Mouse (Mus musculus): ENCODE data around the gene Il17c. TPM values are rescaled to one million over a fixed set of nuclear protein-coding genes. Genes with fewer than 3 reads are reported as not detected.

The Il17c gene
- polyA plus RNA-seq, 1 experiment, result not detected

- H3K4me1 ChIP-seq (ENCODE audit: control insufficient read depth), result peaks cover 28% of the 10 kb centered on the region
- H3K9me3 ChIP-seq (ENCODE audit: control insufficient read depth, low read length), result peaks cover 9% of the 10 kb centered on the region
- H3K4me3 ChIP-seq (replicated peaks), result no peak overlapping the region
- peaks cover 20% of the 10 kb centered on the region for H3K27me3 ChIP-seq (ENCODE audit: control insufficient read depth)
- TF ChIP-seq GATA1 (IDR thresholded peaks at IDR 0.05; ENCODE audit: low read length) (no peak), TAL1 (IDR thresholded peaks at IDR 0.05; ENCODE audit: low read length) (no peak)
- H3K36me3 ChIP-seq (ENCODE audit: control insufficient read depth), result peaks cover 43% of the 10 kb centered on the region
Observed at GRCm38 (mm10) chr8:122436146-122436545, 14.3 kb downstream of the Il17c start.

GRCm38 (mm10) chr8:122436586-122437125 lies 14.8 kb downstream of the Il17c start:
- Histone ChIP-seq H3K27me3 (ENCODE audit: control insufficient read depth) (peaks cover 18% of the 10 kb centered on the region), H3K9me3 (ENCODE audit: control insufficient read depth, low read length) (peaks cover 9% of the 10 kb centered on the region), H3K4me3 (replicated peaks) (no peak overlapping the region), H3K4me1 (ENCODE audit: control insufficient read depth) (peaks cover 28% of the 10 kb centered on the region), H3K36me3 (ENCODE audit: control insufficient read depth) (peaks cover 43% of the 10 kb centered on the region)
- TF ChIP-seq GATA1 (IDR thresholded peaks at IDR 0.05; ENCODE audit: low read length), result no peak
- TF ChIP-seq TAL1 (IDR thresholded peaks at IDR 0.05; ENCODE audit: low read length), result no peak

GRCm38 (mm10) chr8:122437708-122438331 lies 16.0 kb downstream of the Il17c start:
- peaks cover 9% of the 10 kb centered on the region for H3K9me3 ChIP-seq (ENCODE audit: control insufficient read depth, low read length)
- no peak for TF ChIP-seq GATA1 (IDR thresholded peaks at IDR 0.05; ENCODE audit: low read length)
- no peak for TF ChIP-seq TAL1 (IDR thresholded peaks at IDR 0.05; ENCODE audit: low read length)
- H3K4me1 ChIP-seq (ENCODE audit: control insufficient read depth), result peaks cover 23% of the 10 kb centered on the region
- no peak overlapping the region for H3K4me3 ChIP-seq (replicated peaks)
- H3K27me3 ChIP-seq (ENCODE audit: control insufficient read depth), result peaks cover 7% of the 10 kb centered on the region
- H3K36me3 ChIP-seq (ENCODE audit: control insufficient read depth), result peaks cover 43% of the 10 kb centered on the region

- H3K27me3 ChIP-seq (ENCODE audit: control insufficient read depth), result 0 out of 2 replicates have a peak, but pooled peaks cover 2% of the 10 kb centered on the region
- H3K36me3 ChIP-seq (ENCODE audit: control insufficient read depth), result peaks cover 38% of the 10 kb centered on the region
- peaks cover 26% of the 10 kb centered on the region for H3K4me1 ChIP-seq (ENCODE audit: control insufficient read depth)
- TF ChIP-seq TAL1 (IDR thresholded peaks at IDR 0.05; ENCODE audit: low read length) (no peak), GATA1 (IDR thresholded peaks at IDR 0.05; ENCODE audit: low read length) (no peak)
- H3K4me3 ChIP-seq (replicated peaks), result no peak overlapping the region
- H3K9me3 ChIP-seq (ENCODE audit: control insufficient read depth, low read length), result peaks cover 9% of the 10 kb centered on the region
Observed at GRCm38 (mm10) chr8:122439336-122439735, 17.5 kb downstream of the Il17c start.

- H3K36me3 ChIP-seq (ENCODE audit: control insufficient read depth), result peaks cover 30% of the 10 kb centered on the region
- no peak for TF ChIP-seq TAL1 (IDR thresholded peaks at IDR 0.05; ENCODE audit: low read length)
- no peak for TF ChIP-seq GATA1 (IDR thresholded peaks at IDR 0.05; ENCODE audit: low read length)
- H3K27me3 ChIP-seq (ENCODE audit: control insufficient read depth), result peaks cover 2% of the 10 kb centered on the region; the same call in 1 of the 2 replicates
- H3K9me3 ChIP-seq (ENCODE audit: control insufficient read depth, low read length), result peaks cover 4% of the 10 kb centered on the region
- no peak overlapping the region for H3K4me3 ChIP-seq (replicated peaks)
- peaks cover 38% of the 10 kb centered on the region for H3K4me1 ChIP-seq (ENCODE audit: control insufficient read depth)
Observed at GRCm38 (mm10) chr8:122441326-122441725, 19.5 kb downstream of the Il17c start.

GRCm38 (mm10) chr8:122442356-122442755 lies 20.5 kb downstream of the Il17c start:
- Histone ChIP-seq H3K27me3 (ENCODE audit: control insufficient read depth) (peaks cover 7% of the 10 kb centered on the region), H3K9me3 (ENCODE audit: control insufficient read depth, low read length) (peaks cover 4% of the 10 kb centered on the region), H3K4me3 (replicated peaks) (peak overlapping the region; percentile 71), H3K36me3 (ENCODE audit: control insufficient read depth) (peaks cover 22% of the 10 kb centered on the region), H3K4me1 (ENCODE audit: control insufficient read depth) (peaks cover 36% of the 10 kb centered on the region)
- no peak for TF ChIP-seq TAL1 (IDR thresholded peaks at IDR 0.05; ENCODE audit: low read length)
- no peak for TF ChIP-seq GATA1 (IDR thresholded peaks at IDR 0.05; ENCODE audit: low read length)

GRCm38 (mm10) chr8:122442781-122443180 lies 21.0 kb downstream of the Il17c start:
- peak overlapping the region; percentile 71 for H3K4me3 ChIP-seq (replicated peaks)
- H3K4me1 ChIP-seq (ENCODE audit: control insufficient read depth), result peaks cover 36% of the 10 kb centered on the region

GRCm38 (mm10) chr8:122443262-122444006 lies 21.6 kb downstream of the Il17c start, which contains the start of gene Mvd:
Gene Mvd (minus strand): TSS chr8:122443422.
- peaks cover 4% of the 10 kb centered on the region for H3K9me3 ChIP-seq (ENCODE audit: control insufficient read depth, low read length)
- H3K27me3 ChIP-seq (ENCODE audit: control insufficient read depth), result peaks cover 9% of the 10 kb centered on the region
- H3K4me3 ChIP-seq (replicated peaks), result peak within 1 kb of the TSS; percentile 71
- H3K36me3 ChIP-seq (ENCODE audit: control insufficient read depth), result peaks cover 15% of the 10 kb centered on the region
- TF ChIP-seq GATA1 (IDR thresholded peaks at IDR 0.05; ENCODE audit: low read length) (no peak), TAL1 (IDR thresholded peaks at IDR 0.05; ENCODE audit: low read length) (no peak)
- H3K4me1 ChIP-seq (ENCODE audit: control insufficient read depth), result peaks cover 34% of the 10 kb centered on the region

More at GRCm38 (mm10) chr8:122442781-122443180, 21.0 kb downstream of the Il17c start:
- Histone ChIP-seq H3K9me3 (ENCODE audit: control insufficient read depth, low read length) (peaks cover 4% of the 10 kb centered on the region), H3K27me3 (ENCODE audit: control insufficient read depth) (peaks cover 9% of the 10 kb centered on the region), H3K36me3 (ENCODE audit: control insufficient read depth) (peaks cover 19% of the 10 kb centered on the region)
- TF ChIP-seq TAL1 (IDR thresholded peaks at IDR 0.05; ENCODE audit: low read length) (no peak), GATA1 (IDR thresholded peaks at IDR 0.05; ENCODE audit: low read length) (no peak)
